Mouse (Mus musculus): Measurements from ENCODE around the gene Kmt5a.
"Not testable (repeated sequence)": the region's sequence is repeated elsewhere in the genome, so short reads cannot be mapped to it uniquely, and the experiment has no call there.

The Kmt5a gene

GRCm38 (mm10) chr5:124483655-124484396 lies 44.1 kb downstream of the Kmt5a start:
- no peak for DNase-seq

- DNase-seq = no peak
Measured at GRCm38 (mm10) chr5:124485654-124486053, 45.9 kb downstream of the Kmt5a start.

GRCm38 (mm10) chr5:124488885-124489284 lies 49.2 kb downstream of the Kmt5a start:
- DNase-seq = no peak

GRCm38 (mm10) chr5:124491732-124492131 lies 52.0 kb downstream of the Kmt5a start:
- DNase-seq = no peak

GRCm38 (mm10) chr5:124492618-124493017 lies 52.9 kb downstream of the Kmt5a start:
- DNase-seq = no peak

GRCm38 (mm10) chr5:124493455-124493854 lies 53.7 kb downstream of the Kmt5a start:
- DNase-seq = no peak

- no peak for DNase-seq
Measured at GRCm38 (mm10) chr5:124495547-124495946, 55.8 kb downstream of the Kmt5a start.

GRCm38 (mm10) chr5:124496614-124497514 lies 57.1 kb downstream of the Kmt5a start:
- no peak for DNase-seq

GRCm38 (mm10) chr5:124498221-124498876 lies 58.6 kb downstream of the Kmt5a start:
- DNase-seq = no peak

GRCm38 (mm10) chr5:124499001-124499400 lies 59.3 kb downstream of the Kmt5a start:
- no peak for DNase-seq

GRCm38 (mm10) chr5:124500037-124500436 lies 60.3 kb downstream of the Kmt5a start:
- not testable (repeated sequence) for DNase-seq

GRCm38 (mm10) chr5:124500573-124500972 lies 60.8 kb downstream of the Kmt5a start:
- no peak for DNase-seq

GRCm38 (mm10) chr5:124501541-124501940 lies 61.8 kb downstream of the Kmt5a start:
- DNase-seq = no peak

GRCm38 (mm10) chr5:124503742-124504141 lies 64.0 kb downstream of the Kmt5a start:
- no peak for DNase-seq

GRCm38 (mm10) chr5:124505235-124505634 lies 65.5 kb downstream of the Kmt5a start:
- no peak for DNase-seq

GRCm38 (mm10) chr5:124506731-124507359 lies 67.1 kb downstream of the Kmt5a start:
- DNase-seq = no peak

- no peak for DNase-seq
Measured at GRCm38 (mm10) chr5:124509200-124509599, 69.5 kb downstream of the Kmt5a start.

GRCm38 (mm10) chr5:124509742-124510237 lies 70.1 kb downstream of the Kmt5a start:
- no peak for DNase-seq

- no peak for DNase-seq
Measured at GRCm38 (mm10) chr5:124510536-124511050, 70.9 kb downstream of the Kmt5a start.
